Mouse (Mus musculus): Measurements from ENCODE around the gene Gm20683.
"Not testable (repeated sequence)": the region's sequence is repeated elsewhere in the genome, so short reads cannot be mapped to it uniquely, and the experiment has no call there.

Gm20683 gene

DNA sequence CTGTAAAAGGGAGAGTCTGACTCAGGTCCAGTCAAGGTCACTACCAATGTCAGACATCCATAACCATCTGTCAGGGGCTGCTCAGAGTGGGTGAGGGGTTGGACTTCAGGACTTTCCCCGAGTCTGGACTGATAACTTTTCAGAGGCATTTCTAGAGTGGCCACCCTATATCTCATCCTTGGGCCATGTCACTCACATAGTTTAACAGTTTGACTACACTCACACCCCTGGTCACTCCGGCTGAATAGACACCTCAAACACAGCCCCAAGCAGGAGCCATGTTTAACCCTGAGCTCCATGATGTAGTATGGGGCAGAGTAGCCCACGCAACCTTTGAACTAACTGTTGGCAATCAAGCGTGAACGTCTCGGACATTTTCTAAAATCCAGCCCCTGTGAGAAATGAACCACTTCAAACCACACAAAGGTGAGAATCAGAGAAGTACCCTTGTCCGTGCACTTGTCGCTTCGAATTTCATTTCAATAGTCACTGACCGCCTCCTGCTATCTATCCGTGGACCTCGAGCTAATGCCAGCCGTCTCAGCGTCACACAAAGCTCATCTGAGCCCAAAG lies 32.7 kb upstream of the Gm20683 start:
- DNase-seq (ENCODE audit: low spot score in 2 of 2) = no peak

DNA sequence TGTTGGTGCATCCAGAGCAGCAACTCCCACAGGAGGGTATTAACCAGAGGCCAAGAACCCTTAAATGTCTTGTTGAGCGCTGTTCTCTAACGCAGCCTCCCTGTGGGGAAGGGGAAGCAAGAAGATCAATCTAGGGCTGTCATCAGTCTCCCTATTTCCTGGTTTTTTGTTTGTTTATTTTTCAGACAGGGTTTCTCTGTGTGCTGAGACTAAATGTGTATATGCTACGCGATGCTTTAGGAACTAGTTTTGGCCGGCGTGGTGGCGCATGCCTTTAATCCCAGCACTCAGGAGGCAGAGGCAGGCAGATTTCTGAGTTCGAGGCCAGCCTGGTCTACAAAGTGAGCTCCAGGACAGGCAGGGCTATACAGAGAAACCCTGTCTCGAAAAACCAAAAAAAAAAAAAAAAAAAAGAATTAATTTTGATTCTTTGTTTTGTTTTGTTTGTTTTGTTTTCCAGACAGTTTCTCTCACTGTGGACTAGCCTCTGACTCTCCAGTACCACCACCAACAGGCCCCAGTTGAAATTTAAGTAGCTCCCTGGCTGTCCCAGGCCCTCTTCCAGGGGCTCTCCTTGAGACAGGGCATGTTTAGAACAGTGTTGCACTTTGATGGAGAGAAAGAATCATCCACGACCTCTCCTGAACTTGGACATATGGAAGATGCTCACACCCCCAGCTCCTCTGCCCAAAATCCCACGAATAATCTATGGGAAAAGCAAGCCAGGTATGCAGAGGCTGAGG lies 32.0 kb upstream of the Gm20683 start:
- DNase-seq (ENCODE audit: low spot score in 2 of 2) = no peak

DNA sequence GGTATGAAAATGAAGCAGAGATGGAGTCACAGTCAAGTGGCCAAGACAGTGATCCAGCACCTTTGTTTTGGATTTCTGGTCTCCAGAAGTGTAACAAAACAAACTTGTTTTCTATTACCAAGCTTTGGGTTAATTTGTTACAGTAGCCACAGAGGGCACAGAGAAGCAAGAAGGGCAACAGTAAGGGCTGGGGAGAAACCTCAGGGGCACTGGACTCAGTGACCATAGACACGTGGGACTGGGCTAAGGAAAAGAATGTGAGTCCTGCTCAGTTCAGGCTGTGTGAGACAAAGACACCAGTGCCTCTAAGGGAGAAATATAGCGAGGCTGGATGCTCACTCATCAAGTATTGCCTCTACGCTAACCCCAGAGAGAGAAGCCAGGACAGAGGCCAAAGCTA lies 31.1 kb upstream of the Gm20683 start:
- no peak for DNase-seq (ENCODE audit: low spot score in 2 of 2)

DNA sequence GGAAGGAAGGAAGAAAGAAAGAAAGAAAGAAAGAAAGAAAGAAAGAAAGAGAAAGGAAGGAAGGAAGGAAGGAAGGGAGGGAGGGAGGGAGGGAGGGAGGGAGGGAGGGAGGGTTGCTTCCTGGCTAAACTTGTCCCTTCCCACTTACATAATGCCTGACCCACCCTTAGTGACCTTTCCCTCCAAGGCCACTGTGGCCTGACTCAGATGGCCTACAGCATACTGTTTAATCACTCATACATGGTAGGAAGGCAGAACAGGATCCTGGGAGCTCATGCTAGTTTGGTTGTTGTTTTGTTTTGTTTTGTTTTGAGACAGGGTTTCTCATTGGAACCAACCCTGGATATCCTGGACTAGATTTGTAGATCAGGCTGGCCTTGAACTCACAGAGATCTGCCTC lies 30.0 kb upstream of the Gm20683 start:
- not testable (repeated sequence) for DNase-seq (ENCODE audit: low spot score in 2 of 2)

DNA sequence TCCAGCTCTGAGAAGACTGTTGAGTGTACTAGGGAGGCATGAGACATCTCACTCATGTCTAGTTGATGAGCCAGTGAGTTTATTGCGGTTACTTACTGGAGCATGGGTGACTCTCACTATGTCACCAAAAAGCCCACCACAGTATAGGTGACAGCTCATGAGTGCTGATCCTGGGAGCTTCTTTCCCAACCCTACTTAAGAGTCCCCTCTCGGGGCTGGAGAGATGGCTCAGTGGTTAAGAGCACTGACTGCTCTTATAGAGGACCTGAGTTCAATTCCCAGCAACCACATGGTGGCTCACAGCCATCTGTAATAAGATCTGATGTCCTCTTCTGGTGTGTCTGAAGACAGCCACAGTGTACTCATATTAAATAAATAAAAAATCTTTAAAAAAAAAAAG lies 28.4 kb upstream of the Gm20683 start:
- no peak for DNase-seq (ENCODE audit: low spot score in 2 of 2)

DNA sequence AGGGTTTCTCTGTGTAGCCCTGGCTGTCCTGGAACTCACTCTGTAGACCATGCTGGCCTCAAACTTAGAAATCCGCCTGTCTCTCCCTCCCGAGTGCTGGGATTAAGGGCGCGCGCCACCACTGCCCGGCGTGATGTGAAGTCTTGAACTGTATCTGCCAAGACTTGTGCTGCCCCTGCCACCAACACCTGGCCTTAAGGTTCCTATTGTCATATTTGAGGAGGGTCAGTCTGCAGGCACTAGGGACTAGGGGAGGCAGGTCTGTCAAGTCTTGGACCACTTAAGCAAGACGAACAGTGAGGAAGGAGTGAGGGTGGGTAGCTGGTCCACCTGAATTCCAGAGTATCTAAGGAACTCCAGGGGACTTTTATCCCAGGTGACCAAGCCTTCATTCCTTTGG lies 27.9 kb upstream of the Gm20683 start:
- DNase-seq (ENCODE audit: low spot score in 2 of 2) = no peak

DNA sequence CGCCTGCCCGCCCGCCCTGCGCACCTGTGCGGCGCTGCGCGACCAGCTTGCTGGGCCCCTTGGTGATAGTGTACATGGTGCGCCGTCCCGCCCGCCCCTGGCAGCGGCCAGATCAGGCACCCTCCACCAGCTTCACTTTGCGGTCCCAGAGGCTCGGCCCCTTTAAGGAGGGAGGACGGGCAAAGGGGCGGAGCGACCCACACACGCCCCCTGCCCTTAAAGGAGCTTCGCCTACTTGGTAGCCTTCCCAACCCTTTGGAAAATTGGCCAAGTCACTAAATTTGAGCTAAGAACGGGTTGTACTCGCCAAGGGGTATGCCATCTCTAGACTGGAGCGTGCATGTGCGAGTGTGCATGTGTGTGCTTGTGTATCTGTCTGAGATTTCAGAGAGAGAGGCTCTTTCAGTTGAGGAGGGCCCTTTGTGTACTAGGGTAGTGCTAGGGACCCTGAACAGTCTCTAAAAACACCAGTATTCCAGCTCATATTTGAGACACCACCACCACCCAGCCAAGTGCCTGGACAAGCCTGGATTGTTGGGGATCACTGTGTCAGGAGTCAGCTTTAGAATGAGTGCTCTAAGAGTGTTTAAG lies 27.1 kb upstream of the Gm20683 start, which contains the start of gene Mcrip2:
Gene Mcrip2 (minus strand): TSS at position 164 of the 591 bp plus-strand sequence.
- DNase-seq (ENCODE audit: low spot score in 2 of 2) = peak; percentile 71 to 72

DNA sequence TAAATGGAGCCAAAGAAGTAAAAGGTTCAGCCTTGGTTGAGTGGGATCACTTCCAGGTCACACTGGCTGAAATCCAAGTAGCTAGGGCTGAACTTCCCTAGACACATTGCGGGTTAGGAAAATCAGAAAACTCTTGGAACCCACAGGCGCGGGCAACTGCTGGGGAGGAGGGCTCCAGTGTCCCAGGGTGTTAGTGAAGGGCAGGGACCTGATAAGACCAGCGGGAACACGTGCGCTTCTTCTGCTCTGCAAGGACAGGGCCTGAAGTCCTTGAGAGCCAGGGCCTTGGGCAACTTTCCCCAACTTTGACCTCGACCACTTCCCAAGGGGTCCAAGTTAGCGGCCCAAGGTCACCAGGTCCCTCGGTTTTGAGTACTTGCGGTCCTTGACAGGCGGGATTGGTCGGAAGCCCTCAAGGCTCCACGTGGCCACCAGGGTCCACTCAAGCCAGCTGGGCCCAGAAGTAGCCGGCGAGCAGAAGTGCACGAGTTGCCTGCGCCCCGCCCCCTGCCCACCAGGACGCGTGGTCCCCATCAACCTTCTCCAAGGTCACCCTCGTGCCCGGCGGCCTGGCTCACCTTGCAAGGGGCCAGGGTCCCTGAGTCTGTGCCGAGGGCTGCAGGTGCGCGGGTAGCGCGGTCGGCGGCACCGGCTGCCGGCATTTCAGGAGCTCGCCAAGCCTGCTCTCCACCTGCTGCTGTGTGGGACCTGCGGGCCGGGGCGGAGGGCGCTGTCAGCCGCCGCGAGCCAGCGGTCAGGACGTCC lies 26.5 kb upstream of the Gm20683 start:
- DNase-seq (ENCODE audit: low spot score in 2 of 2) = no peak

DNA sequence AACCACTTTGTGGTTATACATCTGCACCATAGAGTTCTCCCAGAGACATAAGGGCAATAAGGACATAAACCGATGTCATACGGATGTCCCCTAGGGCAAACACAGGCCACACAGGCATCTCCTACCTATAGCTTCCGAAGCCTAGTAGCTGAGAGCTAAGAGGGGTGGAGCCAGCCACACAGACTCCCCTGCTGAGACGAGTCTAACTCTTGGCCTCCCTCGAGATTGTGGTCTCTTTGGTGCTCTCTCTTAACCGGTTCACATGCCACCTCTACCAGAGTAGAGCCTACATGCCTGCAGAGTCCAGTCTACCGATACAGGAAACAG lies 25.9 kb upstream of the Gm20683 start:
- DNase-seq (ENCODE audit: low spot score in 2 of 2) = no peak

DNA sequence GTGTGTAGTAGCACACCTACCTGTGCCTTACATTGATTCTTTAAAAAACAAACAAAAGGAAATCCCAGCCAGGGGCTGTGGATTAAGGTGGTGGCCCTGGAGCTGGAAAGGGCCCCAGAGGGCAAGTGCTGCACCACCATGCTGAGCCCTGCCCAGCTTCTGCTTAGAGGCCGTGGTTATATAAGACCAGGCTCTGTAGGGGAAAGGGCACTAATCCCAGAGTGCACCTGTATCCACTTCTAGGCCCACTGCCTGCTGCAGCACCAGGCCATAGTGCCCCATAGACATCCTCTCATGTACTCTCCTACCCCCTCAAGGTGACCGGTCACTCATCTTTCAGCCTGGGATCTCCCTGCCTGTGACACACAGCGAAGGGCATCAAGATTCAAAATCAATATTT lies 24.6 kb upstream of the Gm20683 start:
- no peak for DNase-seq (ENCODE audit: low spot score in 2 of 2)

DNA sequence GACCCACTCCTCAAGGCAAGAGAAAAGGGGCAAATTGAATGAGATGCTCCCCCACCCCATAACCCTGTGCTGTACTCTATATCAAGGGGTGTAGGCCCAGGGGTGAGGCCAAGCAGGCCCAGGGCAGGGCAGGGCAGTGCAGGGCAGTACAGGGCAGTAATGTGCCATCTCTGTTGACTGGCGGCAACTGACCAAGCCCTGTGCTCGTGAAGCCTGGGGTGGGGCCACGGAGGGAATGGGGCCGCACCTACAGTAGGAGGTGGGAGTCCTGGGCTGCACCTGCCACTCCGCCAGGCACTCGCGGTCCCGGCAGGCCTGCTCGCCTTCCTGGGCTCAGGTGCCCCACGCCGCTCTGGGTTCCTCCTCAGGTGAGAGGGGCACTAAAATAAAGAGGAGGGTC lies 23.7 kb upstream of the Gm20683 start:
- no peak for DNase-seq (ENCODE audit: low spot score in 2 of 2)

DNA sequence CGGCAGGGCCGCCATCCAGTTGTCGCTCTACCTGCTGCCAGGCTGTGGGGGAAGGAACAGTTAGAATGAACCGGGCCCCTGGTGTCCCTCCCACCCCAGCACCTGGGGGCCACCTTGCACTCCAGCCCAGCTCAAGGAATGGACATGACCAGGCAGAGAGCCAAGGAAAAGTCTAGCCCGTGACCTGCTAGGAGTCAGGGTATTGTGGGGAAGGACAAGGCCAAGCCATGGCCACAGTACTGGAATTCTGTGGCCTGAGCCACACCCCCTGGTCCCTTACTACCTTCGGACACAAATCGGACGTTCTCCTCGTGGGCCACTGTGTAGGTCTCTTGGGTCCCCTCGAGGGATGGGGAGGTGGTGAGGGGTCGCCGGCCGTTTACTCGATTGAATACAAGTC lies 22.7 kb upstream of the Gm20683 start:
- DNase-seq (ENCODE audit: low spot score in 2 of 2) = no peak

DNA sequence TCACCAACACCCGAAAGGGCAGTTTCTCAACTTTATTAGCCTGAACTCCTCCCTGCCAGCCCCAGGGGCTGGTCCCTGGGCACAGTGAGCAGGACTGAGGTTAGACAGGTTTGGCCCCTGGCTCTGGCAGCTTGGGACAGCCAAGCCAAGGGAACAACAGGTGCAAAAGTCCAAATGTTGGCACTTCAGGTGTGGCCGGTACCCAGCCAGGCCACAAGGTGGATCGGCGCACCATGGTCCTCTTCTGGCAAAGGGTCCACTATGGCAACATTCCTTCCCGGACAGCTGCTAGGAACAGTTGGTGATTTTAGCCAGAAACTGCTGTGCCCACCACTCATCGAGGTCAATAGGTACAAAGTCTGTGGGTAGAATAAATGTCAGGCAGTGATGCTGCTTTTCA lies 22.1 kb upstream of the Gm20683 start:
- DNase-seq (ENCODE audit: low spot score in 2 of 2) = no peak

DNA sequence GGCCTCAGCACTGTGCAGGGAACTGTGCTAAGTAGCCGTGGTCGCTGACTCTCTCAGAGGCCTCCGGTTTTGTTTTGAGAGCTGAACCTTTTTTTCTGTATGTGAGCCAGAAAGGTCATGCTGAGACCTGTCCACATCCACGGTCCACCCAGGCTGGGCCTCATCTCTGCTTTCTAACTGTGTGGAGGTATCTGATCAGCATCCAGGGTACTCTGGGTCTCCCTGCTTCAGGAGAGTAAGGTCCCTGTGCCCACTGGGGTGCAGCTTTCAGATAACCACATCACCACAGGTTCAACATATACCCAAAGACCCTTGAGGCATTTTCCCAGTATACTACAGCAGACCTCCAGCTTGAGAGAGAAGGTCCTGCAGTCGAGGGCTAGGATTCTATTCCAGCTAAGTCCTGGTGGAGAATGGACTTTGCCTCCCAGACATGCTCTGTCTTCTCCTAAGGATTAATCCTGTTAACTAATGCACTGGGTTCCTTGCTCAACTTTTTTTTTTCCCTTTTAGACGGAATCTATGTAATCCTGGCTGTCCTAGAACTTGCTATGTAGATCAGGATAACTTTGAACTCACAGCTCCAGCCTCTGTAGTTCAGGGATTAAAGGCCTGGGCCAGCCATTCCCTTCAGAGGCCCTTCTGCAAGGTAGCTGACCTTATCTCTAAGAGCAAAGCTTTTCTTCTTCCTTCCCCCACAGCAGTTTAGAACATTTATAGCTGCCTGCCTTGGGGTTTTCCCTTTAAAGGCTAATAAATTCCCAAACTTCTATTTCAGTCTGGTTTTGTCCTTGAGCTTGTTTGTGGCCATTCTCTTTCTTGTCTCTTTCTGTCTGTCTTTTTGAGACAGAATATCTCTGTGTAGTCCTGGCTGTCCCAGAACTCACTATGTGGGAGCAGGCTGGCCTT lies 20.4 kb upstream of the Gm20683 start:
- no peak for DNase-seq (ENCODE audit: low spot score in 2 of 2)

DNA sequence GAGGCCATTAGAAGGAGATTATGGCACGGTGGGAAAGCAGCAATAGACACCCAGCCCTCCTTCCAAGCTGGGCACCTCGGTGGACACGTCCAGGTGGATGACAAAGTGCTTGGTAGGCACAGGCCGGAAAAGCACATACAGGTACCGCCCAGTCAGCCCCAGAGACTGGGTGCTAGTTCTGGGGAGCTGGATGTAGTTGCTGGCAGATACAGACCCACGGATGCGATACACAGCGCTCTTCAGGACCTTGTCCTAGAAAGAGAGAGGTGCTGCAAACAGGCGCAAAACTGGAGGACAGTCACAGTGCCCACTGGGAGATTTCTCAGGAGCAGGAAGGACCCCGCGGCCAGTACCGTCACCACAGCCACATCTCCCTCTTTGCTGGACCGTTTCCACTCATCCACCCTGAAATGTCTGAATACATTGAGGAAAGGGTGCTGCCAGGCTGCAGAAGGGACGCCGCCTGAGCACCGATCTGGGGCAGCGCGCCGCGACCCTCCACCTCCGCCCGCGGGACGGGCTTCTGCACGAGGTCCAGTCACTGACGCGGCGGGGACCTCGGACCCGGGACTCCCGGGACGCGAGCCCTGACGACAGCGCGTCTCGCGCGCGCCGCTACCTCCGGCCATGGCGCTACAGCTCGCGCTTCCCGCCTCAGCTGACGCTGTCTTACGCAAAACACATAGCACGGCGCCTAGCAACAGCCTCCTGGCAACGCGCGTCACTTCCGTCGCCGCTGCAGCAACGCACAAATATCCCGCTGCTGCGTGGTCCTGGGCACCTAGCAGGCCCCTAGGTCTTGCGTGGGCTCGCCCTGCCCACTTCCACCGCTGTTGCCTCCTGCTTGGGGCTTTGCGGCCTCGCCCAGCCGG lies 19.5 kb upstream of the Gm20683 start, which contains the start of gene Wdr90:
Gene Wdr90 (minus strand): TSS at position 670 of the 872 bp plus-strand sequence.
- DNase-seq (ENCODE audit: low spot score in 2 of 2) = peak; percentile 88 to 90

DNA sequence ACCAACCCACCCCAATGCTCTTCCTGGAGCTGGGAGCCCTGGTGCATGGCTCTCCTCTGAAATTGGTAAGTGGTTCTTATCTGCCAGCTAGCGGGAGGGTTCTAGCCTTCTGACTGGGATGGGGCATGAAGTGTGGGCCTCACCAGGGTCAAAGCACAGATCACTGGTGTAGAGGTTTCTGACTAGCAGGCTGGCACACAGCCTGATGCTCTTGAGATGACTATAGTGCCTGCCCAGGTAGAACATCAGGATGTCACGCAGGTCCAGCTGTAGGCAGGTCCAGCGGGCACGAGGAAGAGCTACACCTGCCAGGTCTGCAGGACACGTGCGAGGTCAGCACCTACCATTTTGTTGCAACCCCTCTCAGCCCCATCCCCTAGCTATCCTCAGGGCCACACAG lies 18.7 kb upstream of the Gm20683 start:
- DNase-seq (ENCODE audit: low spot score in 2 of 2) = no peak

DNA sequence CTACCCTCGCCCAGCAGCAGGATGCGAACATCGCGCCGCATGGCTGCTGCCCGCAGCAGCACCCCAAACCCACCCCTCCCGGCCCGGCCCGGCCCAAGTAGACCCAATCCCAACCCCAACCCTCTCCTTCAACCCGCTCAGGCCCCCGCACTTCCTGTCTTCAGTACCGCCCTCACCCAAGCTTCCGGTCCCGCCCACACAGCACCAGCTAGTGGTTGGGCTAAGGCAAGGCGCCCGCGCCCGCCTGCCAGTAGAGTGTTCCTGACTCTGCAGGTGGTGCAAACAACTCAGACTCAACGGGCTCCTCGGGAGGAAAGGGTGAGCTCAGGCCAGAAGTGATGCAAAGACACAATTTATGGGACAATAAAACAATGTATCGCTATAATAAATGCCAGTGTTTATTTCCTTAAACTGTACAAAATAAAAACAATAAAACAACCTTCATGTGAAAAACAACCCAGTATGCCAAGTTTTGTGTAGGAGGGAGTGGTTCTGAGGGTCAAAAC lies 2.9 kb upstream of the Gm20683 start, which contains the start of gene Rhot2:
Gene Rhot2 (minus strand): TSS at position 456 of the 506 bp plus-strand sequence.
- DNase-seq (ENCODE audit: low spot score in 2 of 2) = peak; percentile 89 to 90

DNA sequence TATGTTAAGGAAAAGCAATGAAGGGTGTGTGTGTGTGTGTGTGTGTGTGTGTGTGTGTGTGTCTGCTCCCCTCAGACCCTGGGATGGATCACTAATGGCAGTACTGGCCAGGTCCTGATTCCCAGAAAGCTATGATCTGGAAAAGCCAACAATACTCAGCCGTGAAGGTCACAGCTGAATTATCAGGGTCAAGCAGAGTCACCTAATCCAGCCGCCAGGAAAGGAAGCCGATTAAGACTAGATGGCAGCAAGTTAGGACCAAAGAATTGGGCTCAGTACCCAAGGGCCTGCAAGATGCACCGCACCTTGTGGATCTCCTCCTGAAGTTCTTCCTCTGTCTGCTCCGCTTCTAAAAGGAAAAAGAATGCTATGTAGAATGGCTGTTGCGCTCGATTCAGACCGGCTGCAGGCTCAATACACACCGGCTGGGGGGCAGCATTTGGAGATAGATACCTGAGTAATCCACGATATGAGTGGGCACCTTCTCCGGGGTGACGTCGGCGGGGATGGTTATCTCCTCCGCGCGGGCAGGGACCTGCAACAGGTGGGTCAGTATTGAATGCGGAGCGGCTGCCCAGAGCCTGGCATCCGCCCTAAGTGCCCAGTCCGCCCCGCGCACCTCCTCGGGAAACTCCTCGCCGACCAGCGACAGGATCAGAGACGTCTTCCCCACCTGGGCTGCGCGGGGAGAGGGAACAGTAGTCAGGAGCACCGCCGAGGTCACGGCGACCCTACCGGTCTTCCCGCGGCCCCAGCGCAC lies 2.3 kb upstream of the Gm20683 start:
- DNase-seq (ENCODE audit: low spot score in 2 of 2) = no peak

DNA sequence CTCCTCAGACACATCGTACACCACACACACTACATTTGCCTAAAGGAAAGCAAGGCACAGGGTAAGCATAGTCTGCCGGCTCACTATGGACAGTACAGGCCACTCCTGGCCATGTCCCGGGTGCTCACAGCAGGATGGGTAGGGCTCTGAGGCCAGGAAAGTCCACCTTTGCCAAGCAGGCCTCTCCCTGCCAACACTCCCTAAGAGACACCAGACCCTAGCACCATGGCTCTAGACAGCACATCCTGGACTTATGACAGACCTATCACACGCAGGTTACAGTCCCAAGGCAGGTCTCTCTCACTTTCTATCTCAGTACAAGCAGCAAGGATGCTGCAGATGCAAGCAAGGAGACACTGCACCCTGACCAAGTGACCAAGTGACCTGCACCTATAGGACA lies 1.6 kb upstream of the Gm20683 start:
- no peak for DNase-seq (ENCODE audit: low spot score in 2 of 2)
